Mouse (Mus musculus): ENCODE data around the gene Nacc2. TPM values are rescaled to one million over a fixed set of nuclear protein-coding genes. Genes with fewer than 3 reads are reported as not detected.
A peak's percentile ranks its signal among the peaks of the same experiment; 100 is the strongest.

The Nacc2 gene
- total RNA-seq, 2 experiments from 2014 or later: 64.8 to 75.2 TPM

DNA sequence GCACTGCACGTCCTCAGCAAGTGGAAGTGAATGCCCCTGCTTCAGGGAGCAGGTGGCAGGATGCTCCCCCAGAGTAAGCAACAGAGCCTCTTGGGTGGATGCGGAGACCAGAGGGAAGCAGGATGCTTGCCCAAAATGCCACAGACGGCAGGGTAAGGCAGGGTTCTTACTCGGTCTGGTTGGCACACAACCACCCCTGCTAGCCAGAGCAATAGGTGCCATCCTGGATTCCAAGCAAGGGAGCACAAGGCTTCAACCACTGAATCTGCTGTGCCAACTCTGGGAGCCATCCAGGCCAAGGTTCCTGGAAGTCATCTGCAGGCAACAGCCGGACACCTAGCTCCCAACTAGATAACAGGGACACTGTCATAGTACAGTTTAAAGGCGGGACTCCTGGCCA lies 14.8 kb downstream of the Nacc2 start:
- DNase-seq (ENCODE audit: low spot score in 2 of 2): no peak
- intact Hi-C loops (cut with DNase I): no loop called here

DNA sequence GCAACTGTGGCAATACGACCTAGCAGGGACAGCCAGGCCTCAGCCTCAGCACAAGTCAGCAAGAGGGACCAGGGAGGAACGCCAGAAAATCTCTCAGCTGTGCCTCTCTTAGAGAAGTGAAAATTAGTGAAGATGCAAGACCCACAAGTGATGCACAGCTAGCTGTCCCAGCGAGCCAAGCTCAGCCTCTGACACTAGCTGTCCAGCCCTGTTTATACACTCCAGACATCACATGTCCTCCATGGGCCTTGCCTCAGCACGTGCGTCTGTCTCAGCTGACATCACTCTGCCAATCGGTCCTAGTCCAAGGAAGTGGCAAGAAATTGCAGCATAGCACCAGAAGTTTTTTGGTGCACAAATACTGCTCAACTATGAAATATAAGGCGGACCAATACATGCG lies 16.0 kb downstream of the Nacc2 start:
- no peak for DNase-seq (ENCODE audit: low spot score in 2 of 2)
- intact Hi-C loops (cut with DNase I): no loop called here

DNA sequence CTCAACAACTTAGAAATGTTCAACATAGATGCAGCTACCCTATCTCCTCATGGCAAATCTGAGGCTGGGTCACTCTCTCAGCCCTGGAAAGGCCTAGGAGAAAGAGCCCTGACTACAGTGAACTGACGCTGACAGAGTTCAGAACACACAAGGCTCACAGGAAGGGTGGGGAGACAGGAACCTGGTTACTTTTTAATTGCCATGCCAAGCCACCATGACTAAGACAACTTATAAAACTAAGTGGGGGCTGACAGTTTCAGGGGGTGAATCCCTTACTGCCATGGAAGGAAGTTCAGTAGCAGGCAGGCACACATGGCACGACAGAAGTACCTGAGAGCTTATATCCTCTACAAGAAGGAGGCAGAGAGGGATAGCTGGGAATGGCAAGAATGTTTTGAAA lies 16.8 kb downstream of the Nacc2 start:
- intact Hi-C loops (cut with DNase I): no loop called here
- no peak for DNase-seq (ENCODE audit: low spot score in 2 of 2)

DNA sequence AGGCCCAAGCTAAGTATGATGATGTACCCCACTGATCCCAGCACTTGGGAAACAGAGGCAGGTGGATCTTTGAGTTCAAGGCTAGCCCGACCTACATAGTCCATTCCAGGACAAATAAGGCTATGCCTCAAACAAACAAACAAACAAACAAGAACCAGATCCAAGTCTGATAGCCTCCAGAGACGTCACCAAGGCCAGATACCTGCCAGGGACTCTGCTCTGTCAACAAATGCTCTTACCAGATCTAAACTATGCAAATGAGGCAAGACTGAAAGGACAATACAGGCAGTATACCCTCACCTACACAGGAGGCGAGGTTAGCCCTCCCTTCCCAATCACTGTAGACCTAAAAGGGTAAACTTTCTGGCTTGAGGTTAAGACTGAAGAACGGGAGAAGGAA lies 22.7 kb downstream of the Nacc2 start:
- DNase-seq (ENCODE audit: low spot score in 2 of 2): no peak
- intact Hi-C loops (cut with DNase I): no loop called here

DNA sequence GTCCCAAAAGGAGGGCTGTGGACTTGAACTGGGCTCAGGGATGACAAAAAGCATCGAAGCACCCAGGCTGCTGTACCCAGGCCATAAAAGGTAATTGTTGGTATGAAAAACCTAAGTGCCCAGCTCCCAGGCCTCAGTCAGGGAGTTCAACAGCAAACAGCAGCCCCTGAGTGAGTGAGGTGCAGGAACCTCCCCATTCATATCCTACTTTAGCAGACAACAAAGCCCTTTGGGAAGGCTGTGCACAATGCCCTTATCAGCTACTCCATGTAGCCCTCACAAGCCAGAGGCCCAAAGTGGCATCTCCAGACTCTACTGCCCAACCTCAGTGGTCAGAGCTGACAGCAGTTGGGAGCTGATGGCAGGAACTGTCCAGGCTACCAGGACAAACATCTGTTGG lies 23.2 kb downstream of the Nacc2 start:
- intact Hi-C loops (cut with DNase I): no loop called here
- no peak for DNase-seq (ENCODE audit: low spot score in 2 of 2)

DNA sequence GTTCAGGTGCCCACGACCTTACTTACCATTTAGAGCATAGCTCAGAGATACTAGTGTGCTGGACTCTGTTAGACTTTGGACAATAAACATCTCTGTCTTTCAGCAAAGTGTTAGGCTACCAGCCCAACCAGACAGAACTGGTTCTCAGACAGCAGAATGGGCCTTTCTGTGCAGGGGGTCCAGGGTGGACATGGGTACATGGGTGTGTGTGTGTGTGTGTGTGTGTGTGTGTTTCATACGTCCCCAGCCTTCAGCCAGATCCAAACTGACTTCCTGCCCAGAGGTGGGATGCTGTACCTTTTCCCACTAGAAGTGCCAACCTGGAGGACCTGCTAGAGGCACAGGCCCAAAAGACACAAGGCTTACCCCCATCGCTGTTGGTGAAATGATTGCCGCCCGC lies 23.8 kb downstream of the Nacc2 start:
- intact Hi-C loops (cut with DNase I): no loop called here

DNA sequence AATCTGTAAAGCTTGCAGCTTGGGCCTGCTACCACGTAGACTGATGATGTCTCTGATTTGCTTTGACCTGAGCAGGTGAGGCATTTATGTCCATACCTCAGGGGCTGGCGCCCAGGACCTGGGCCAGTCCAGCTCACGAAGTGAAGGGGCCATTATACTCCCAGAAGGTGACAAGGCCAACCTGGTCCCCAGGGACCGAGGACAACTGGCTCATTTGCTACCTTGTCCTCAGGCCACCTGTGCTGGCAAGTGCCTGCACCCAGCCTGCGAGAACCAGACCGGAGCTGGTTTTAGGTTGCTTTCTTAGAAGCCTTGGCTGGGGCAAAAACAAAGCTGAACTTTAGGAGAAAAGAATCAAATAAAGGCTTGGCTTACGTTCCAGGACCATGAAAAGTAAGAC lies 29.1 kb downstream of the Nacc2 start:
- intact Hi-C loops (cut with DNase I): no loop called here
- no peak for DNase-seq (ENCODE audit: low spot score in 2 of 2)

More for the DNA sequence above, 23.8 kb downstream of the Nacc2 start:
- DNase-seq (ENCODE audit: low spot score in 2 of 2): no peak

DNA sequence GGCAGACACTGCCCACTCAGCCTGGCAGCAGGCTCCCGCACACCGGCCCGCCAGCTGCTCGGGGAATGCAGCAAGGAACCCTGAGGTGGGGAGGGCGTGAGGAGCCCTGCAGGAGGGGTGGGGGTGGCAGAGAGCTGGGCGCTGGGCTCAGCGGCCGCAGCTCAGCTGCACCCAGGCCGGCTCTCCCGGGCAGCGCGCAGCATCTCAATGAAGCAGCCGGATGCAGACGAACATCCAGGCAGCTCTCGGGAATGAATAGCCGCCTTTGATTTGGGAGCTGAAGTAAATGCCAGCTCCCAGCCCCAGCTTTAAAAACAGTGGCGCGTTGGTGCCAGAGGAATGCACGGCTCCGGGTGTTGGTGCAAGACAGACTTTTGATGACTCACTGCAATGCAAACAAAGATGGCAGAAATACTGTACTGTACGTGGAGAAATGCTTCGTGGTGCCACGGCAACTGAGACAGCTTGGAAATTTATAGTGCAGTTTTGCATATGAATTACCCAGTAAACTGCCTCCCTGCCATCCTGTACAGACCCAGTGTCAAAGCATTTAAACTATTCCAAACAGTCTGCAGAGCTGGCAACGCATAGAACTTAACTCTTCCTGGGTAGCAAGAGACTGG lies 31.1 kb downstream of the Nacc2 start:
- DNase-seq (ENCODE audit: low spot score in 2 of 2): peak; percentile 83 to 94
- intact Hi-C loops (cut with DNase I): loop anchor here (1.0 to 2.0 kb wide), 4 partner anchors 26 to 49 kb away; no protein-coding TSS in a partner anchor

DNA sequence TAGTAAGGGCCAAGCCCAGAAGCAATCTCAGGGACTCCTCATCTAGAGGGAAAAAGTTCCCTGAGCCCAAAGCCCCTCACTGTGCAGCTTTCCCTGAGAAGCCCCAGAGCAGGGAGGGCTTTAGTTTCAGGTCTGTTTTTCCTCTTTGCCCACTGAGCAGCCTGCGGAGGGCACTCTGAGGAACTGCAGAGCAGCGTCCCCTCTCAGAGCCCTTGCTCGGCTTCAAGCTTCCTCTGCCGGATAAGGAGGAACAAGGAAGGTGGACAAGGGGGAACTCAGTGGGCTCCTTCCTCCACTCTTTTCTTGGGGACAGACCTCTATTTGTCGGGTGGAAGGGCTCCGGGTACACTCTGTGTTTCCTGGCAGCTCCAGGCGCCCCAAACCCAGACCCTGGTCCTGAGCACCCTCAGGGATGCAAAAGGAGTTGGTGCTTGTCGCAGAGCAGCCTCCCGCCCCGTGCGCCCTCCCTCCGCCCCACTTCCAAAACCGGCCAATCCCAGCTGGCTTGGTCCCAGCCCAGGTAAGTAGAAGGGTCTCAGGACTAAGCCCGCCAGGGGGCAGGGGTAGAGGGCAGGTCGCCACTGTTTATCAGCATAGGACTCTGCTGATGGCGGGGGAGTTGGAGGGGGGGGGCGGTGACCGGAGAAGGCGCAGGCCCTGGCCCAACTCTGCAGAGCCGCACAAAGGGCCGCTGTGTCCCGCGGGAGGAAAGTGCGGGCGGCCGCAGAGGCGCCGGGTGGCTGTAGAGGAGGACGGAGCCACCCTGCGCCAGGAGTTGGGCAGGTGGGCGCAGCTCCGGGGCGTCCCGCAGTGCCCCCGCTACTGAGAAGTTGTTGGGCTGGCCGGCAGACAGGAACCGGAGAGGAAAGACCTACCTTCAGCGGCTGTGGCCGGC lies 31.9 kb downstream of the Nacc2 start:
- intact Hi-C loops (cut with DNase I): loop anchor here (1.0 to 2.0 kb wide), 4 partner anchors 25 to 50 kb away; no protein-coding TSS in a partner anchor
- DNase-seq (ENCODE audit: low spot score in 2 of 2): peak in 1 of 2 experiments; percentile 17

DNA sequence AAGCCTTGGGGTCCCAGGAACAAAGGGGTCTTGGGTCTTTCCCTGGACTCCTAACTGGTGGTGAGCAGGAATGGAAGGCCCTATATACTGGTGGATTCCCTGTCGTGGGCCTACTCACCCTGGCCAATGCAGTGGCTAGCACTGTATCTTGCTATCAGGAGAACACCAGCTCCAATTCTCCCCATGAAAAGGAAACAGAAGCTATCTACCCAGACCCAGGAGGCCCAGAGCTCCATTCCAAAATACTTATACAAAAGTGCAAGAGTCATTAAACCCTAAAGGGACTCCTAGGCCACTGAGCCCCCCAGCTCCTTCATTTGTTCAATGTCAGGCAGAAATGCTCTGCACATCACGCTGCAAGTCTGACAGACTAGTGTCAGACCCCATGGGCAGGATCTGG lies 34.0 kb downstream of the Nacc2 start:
- no peak for DNase-seq (ENCODE audit: low spot score in 2 of 2)
- intact Hi-C loops (cut with DNase I): no loop called here

DNA sequence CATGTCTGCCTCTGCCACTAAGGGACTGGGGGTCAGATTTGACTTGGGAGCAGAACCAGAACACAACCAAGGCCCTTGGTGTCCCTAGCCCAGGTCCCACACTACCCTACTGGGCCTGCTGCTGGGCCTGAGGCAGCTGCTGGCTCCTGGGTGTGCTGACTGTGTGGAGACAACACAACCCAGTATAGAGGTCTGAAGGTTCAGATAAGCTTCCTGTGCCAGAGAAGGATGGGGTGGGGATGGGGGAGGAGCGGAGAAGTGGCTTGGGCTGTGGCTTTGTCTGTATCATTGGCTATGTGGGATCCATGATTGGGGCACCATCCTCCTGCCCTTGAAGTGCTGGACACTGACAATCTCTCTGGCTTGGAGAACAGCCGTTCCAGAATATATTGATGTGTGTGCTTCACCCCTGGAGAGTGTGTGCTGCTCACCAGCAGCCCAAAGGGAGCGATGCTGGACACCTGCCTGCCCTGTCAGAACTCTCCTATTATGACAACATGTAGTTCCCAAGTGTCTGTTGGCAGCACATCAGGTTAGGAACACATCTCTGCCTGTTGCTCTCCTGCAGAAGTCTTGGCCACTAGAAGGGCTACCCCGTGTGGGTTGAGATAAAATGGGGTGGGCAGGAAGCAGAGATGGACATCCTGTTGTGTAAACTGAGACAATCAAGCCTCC lies 36.0 kb downstream of the Nacc2 start:
- intact Hi-C loops (cut with DNase I): loop anchor here (1.0 kb wide), 1 partner anchor 32 kb away; no protein-coding TSS in a partner anchor
- no peak for DNase-seq (ENCODE audit: low spot score in 2 of 2)

DNA sequence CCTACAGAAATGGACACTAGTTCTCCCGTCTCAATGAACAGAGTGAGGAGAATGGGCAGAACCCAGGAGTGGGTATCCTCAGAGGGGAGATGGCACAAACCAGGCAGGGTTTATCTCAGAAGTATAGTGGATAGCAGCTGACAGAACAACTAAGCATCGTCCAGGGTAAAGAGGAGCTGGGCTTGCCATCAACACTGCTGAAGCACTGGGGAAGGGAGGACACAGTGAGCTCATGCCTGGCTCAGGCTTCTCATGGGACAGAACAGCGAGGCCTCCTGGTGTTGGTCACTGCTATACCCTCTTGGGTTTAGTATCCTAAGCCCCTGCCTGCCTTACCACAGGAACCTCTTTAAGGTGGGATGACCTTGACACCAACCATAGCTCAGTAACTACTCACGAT lies 36.5 kb downstream of the Nacc2 start:
- intact Hi-C loops (cut with DNase I): loop anchor here (1.0 kb wide), 1 partner anchor 31 kb away; no protein-coding TSS in a partner anchor
- no peak for DNase-seq (ENCODE audit: low spot score in 2 of 2)

DNA sequence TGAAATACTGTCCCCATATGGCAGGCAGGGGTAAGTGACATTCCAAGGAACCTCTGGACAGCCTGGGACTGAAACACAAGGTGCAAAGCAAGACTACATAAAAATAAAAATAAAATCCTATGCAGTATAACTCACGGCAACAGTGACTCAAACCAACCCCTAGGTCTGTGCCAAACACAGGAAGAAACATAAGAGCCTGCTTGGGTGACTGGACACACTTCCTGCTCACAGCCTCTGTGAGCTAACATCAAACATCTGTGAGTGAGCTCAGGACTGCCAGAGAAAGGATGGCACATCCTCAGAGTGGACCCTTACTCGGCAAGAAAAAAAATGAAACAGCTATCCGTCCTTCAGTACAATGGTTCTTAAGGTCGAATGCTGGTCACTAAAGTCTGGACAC lies 40.1 kb downstream of the Nacc2 start:
- intact Hi-C loops (cut with DNase I): no loop called here
- no peak for DNase-seq (ENCODE audit: low spot score in 2 of 2)

DNA sequence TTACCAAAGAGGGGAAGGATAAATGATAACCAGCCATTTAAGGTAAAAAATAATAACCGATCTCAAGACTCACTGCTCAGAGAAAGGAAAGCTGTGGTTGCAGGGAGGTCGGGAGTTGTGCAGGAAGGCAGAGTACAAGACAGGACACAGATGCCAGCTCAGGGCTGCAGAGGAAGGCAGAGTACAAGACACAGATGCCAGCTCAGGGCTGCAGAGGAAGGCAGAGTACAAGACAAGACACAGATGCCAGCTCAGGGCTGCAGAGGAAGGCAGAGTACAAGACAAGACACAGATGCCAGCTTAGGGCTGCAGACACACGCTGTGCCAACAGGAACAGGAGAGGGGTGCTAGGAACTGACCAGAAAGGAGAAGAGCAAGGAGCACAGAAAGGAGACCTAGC lies 42.2 kb downstream of the Nacc2 start:
- intact Hi-C loops (cut with DNase I): no loop called here
- DNase-seq (ENCODE audit: low spot score in 2 of 2): no peak

DNA sequence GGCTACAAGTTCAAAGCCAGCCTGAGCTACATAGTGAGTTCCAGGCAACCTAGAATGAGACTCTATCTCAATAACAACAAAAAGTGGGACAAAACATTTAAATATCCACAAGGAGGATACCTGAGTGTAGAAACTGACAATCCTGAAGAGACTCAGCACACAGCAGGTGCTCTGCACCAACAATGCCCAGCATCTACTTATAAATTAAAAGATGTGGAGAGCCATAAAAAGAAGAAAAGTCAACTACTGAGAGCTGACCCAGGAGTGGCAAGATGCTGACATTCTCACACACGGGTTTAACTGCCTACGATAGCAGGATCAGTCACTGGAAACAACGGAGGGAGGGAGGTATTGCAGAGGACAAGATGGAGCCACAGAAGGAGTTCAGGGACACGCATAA lies 43.6 kb downstream of the Nacc2 start:
- intact Hi-C loops (cut with DNase I): no loop called here
- DNase-seq (ENCODE audit: low spot score in 2 of 2): no peak

DNA sequence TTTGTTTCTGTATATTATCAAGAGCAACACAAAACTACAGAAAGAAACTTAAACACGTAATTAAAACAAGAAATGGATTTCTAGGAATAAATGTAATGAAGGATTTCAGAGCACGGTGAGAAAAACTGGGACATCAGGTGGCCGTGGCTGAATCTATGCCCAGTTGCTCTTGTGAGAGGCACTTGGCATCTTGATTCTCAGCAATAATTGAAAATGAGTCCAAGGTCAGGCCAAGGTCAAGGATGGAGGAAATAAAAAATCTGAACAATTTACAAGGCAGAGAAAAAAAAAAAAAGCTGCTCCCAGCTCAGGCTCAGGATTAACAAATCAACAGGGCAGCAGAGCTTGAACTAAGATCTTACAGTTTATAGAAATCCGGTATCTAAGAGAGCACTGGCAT lies 46.0 kb downstream of the Nacc2 start:
- DNase-seq (ENCODE audit: low spot score in 2 of 2): no peak
- intact Hi-C loops (cut with DNase I): no loop called here

DNA sequence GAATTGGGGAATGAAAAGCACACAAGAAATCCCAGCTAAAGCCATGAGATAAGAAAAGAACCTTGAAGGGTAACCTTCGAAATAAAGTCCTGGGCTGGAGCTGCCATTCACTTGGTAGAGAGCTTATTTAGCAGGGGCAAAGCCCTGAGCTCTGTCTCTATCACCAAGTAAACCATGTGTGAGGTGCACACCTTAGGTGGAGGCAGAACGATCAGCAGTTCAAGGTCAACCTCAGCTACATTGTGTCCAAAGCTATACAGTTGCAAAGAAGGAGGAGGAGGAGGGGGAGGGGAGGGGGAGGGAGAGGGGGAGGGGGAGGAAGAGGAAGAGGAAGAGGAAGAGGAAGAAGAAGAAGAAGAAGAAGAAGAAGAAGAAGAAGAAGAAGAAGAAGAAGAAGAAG lies 46.9 kb downstream of the Nacc2 start:
- no peak for DNase-seq (ENCODE audit: low spot score in 2 of 2)

DNA sequence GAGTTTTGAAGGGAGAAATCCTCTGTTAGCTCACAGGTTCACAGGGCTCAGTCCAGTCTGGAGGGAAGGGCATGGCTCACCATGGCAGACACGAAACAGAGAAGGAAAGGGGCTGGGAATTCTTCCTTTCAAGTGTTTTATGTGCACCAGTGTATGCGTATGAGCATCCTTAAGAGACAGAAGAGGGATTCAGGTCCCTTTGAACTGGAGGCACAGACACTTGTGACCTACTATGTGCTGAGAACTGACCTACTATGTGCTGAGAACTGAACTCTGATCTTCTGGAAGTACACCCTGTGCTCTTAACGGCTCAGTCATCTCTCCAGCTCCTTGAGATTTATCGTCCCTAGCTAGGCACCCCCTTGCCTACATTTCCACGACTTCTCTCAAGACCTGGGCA lies 48.5 kb downstream of the Nacc2 start:
- no peak for DNase-seq (ENCODE audit: low spot score in 2 of 2)
- intact Hi-C loops (cut with DNase I): no loop called here

More for the DNA sequence above, 46.9 kb downstream of the Nacc2 start:
- intact Hi-C loops (cut with DNase I): no loop called here

DNA sequence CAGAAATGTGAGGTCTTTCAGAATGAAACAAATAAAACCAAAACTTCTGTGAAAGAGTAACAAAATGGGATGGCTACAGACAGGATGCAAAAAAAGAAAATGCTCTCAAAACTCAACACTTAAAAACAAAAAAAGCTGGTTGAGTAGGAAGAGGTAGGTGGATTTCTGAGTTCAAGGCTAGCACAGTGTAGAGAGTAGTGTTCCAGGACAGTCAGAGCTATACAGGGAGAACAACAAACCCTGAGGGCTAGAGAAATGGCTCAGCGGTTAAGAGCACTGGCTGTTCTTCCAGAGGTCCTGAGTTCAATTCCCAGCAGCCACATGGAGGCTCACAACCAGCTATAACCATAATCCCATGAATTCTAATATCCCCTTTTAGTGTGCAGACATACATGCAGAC lies 54.4 kb downstream of the Nacc2 start:
- peak in 1 of 2 experiments; percentile 39 for DNase-seq (ENCODE audit: low spot score in 2 of 2)
- intact Hi-C loops (cut with DNase I): loop anchor here (5.0 kb wide), 1 partner anchor 229 kb away; no protein-coding TSS in a partner anchor

DNA sequence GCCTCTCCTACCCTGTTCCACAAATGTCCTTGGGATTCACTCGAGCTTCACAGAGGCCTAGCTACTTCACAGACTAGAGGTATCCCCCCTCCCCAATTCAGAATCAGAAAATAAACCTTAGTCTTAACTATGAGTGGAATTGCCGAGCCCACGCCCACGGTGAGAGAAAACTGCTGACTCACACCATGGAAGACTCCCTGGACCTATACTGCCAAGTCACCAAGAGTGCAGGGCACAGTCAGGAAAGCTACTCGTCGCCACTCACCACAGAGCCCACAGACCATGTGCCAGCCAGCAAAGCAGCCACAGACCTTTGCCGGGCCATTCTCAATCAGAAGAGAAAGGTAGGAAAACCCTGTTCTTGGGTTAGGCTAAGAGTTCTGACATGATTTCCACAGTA lies 54.8 kb downstream of the Nacc2 start:
- peak in 1 of 2 experiments; percentile 24 for DNase-seq (ENCODE audit: low spot score in 2 of 2)
- intact Hi-C loops (cut with DNase I): loop anchor here (5.0 kb wide), 1 partner anchor 229 kb away; no protein-coding TSS in a partner anchor
